Comparison of ENCODE assay signal across 20 mouse cellular contexts in the genomic region with DNA sequence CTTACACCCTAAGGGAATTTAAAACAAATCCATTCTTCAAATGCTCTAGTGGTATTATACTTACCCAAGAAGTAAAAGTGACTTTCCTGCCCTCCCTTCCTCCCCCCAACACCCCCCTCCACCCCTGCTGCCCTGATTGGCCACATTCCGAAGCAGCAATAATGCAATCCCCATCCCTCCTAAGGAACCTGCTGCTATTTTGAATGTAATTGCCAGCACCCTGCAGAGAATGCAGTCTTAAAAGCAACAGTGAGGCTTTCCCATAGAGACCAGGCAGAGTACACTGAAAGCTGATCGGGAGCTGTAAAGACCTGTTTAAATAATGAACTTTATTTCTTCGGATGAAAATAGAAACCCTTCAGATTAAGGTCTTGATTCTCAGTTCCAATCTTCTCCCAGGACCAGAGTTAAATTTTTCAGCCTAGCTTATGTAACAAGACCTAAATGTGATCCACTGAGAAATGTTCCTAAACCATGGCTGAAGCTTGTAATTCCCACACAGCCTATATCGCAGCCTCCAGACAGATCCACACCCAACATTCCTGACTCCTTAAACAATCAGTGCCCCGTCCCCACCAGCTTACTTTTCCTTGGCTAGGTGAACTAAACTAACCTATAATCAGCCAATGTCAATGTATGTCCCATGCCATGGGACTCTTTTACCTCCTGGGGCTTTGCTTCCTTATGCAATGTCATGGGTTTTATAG.
DNase-seq lines count a peak whose midpoint lies in the region; ATAC-seq lines count a peak whose summit lies in the region.
"Had no signal": no experiment of that assay in that cellular context is flagged by ENCODE, and none has a peak within 500 bp of the region (broad histone marks: within the 10 kb centered on the region; RNA-seq: fewer than 3 reads in every experiment).

No protein-coding gene starts in this region.

- ATAC-seq in hindbrain, embryonic 11.5 days (ENCODE audit: low FRiP score) = 0 out of 2 replicates have a peak, but pooled peaks have one; percentile 31
- peak; percentile 61; the same call in 1 of the 2 replicates for ATAC-seq in forebrain, embryonic 13.5 days
- ATAC-seq in neural tube, embryonic 13.5 days (ENCODE audit: low read depth) = peak; percentile 44; the same call in 1 of the 2 replicates
- ATAC-seq in midbrain, embryonic 11.5 days (ENCODE audit: low FRiP score) = no peak
- ATAC-seq: liver, postnatal 0 days had no signal

- H3K27ac ChIP-seq in hindbrain, embryonic 11.5 days (ENCODE audit: low read depth, low read length) = no peak overlapping the region
- H3K27ac ChIP-seq in hindbrain, embryonic 10.5 days = no peak overlapping the region
- no peak overlapping the region for H3K27ac ChIP-seq in forebrain, embryonic 13.5 days
- H3K27ac ChIP-seq in neural tube, embryonic 13.5 days (replicated peaks) = peak overlapping the region; percentile 56
- no peak overlapping the region for H3K27ac ChIP-seq in midbrain, embryonic 11.5 days (ENCODE audit: low read depth, low read length)
- H3K27ac ChIP-seq: embryonic facial prominence, embryonic 12.5 days; heart, adult 2 months; left cerebral cortex, adult 2 months; limb, embryonic 15.5 days; midbrain, embryonic 10.5 days had no signal

- H3K27me3 ChIP-seq in hindbrain, embryonic 11.5 days (ENCODE audit: control insufficient read depth, insufficient read depth, low read length) = no peaks in the 10 kb centered on the region
- H3K27me3 ChIP-seq in hindbrain, embryonic 10.5 days (ENCODE audit: insufficient read depth, poor library complexity, severe bottlenecking) = no peaks in the 10 kb centered on the region
- H3K27me3 ChIP-seq in forebrain, embryonic 13.5 days = no peaks in the 10 kb centered on the region
- H3K27me3 ChIP-seq in neural tube, embryonic 13.5 days = no peaks in the 10 kb centered on the region
- no peaks in the 10 kb centered on the region for H3K27me3 ChIP-seq in midbrain, embryonic 11.5 days (ENCODE audit: control insufficient read depth, insufficient read depth, low read length)
- H3K27me3 ChIP-seq: embryonic facial prominence, embryonic 12.5 days; limb, embryonic 15.5 days had no signal

- 0 out of 2 replicates have a peak, but pooled peaks cover 3% of the 10 kb centered on the region for H3K4me1 ChIP-seq in hindbrain, embryonic 11.5 days (replicated peaks; ENCODE audit: control insufficient read depth, insufficient read depth, low read length)
- H3K4me1 ChIP-seq in hindbrain, embryonic 10.5 days (replicated peaks) = peaks cover 30% of the 10 kb centered on the region
- peaks cover 22% of the 10 kb centered on the region for H3K4me1 ChIP-seq in forebrain, embryonic 13.5 days
- H3K4me1 ChIP-seq in neural tube, embryonic 13.5 days (replicated peaks) = peaks cover 29% of the 10 kb centered on the region
- peaks cover 5% of the 10 kb centered on the region for H3K4me1 ChIP-seq in midbrain, embryonic 11.5 days (ENCODE audit: control insufficient read depth, insufficient read depth, low read length)

- no peaks in the 10 kb centered on the region for H3K9me3 ChIP-seq in hindbrain, embryonic 11.5 days (ENCODE audit: control insufficient read depth, low read length)
- H3K9me3 ChIP-seq in hindbrain, embryonic 10.5 days = no peaks in the 10 kb centered on the region
- H3K9me3 ChIP-seq in forebrain, embryonic 13.5 days (replicated peaks) = no peaks in the 10 kb centered on the region
- H3K9me3 ChIP-seq in neural tube, embryonic 13.5 days = no peaks in the 10 kb centered on the region
- H3K9me3 ChIP-seq in midbrain, embryonic 11.5 days (ENCODE audit: control insufficient read depth, low read length) = no peaks in the 10 kb centered on the region
- H3K9me3 ChIP-seq: embryonic facial prominence, embryonic 12.5 days; limb, embryonic 15.5 days; midbrain, embryonic 10.5 days had no signal

- no peak overlapping the region for H3K4me3 ChIP-seq in hindbrain, embryonic 11.5 days (ENCODE audit: low read depth, low read length)
- H3K4me3 ChIP-seq in hindbrain, embryonic 10.5 days = no peak overlapping the region
- no peak overlapping the region for H3K4me3 ChIP-seq in forebrain, embryonic 13.5 days
- H3K4me3 ChIP-seq in neural tube, embryonic 13.5 days = no peak overlapping the region
- no peak overlapping the region for H3K4me3 ChIP-seq in midbrain, embryonic 11.5 days (ENCODE audit: low read depth, low read length)
- H3K4me3 ChIP-seq: embryonic facial prominence, embryonic 12.5 days; heart, adult 2 months; left cerebral cortex, adult 2 months; limb, embryonic 15.5 days; midbrain, embryonic 10.5 days had no signal

- 18% methylated on average over 5 of the region's 5 CpGs for WGBS in hindbrain, embryonic 11.5 days
- 16% methylated on average over 5 of the region's 5 CpGs for WGBS in hindbrain, embryonic 10.5 days
- 4% methylated on average over 5 of the region's 5 CpGs for WGBS in forebrain, embryonic 13.5 days
- WGBS in neural tube, embryonic 13.5 days = 6% methylated on average over 5 of the region's 5 CpGs
- 15% methylated on average over 5 of the region's 5 CpGs for WGBS in midbrain, embryonic 11.5 days

- H3K9ac ChIP-seq in hindbrain, embryonic 11.5 days (ENCODE audit: low read depth, low read length) = no peak overlapping the region
- no peak overlapping the region for H3K9ac ChIP-seq in forebrain, embryonic 13.5 days
- H3K9ac ChIP-seq in neural tube, embryonic 13.5 days = no peak overlapping the region
- no peak overlapping the region for H3K9ac ChIP-seq in midbrain, embryonic 11.5 days (ENCODE audit: low read length)
- H3K9ac ChIP-seq: embryonic facial prominence, embryonic 12.5 days; limb, embryonic 15.5 days; liver, postnatal 0 days had no signal

- no peak overlapping the region for H3K4me2 ChIP-seq in hindbrain, embryonic 11.5 days (replicated peaks; ENCODE audit: low read depth, low read length)
- H3K4me2 ChIP-seq in forebrain, embryonic 13.5 days = no peak overlapping the region
- 0 out of 2 replicates have a peak overlapping the region, but pooled peaks have one; percentile 0 for H3K4me2 ChIP-seq in neural tube, embryonic 13.5 days
- H3K4me2 ChIP-seq in midbrain, embryonic 11.5 days = no peak overlapping the region
- H3K4me2 ChIP-seq: embryonic facial prominence, embryonic 12.5 days; limb, embryonic 15.5 days had no signal

- no peaks in the 10 kb centered on the region for H3K36me3 ChIP-seq in hindbrain, embryonic 11.5 days (ENCODE audit: control insufficient read depth, insufficient read depth, low read length)
- no peaks in the 10 kb centered on the region for H3K36me3 ChIP-seq in hindbrain, embryonic 10.5 days
- H3K36me3 ChIP-seq in forebrain, embryonic 13.5 days (ENCODE audit: poor library complexity, severe bottlenecking) = no peaks in the 10 kb centered on the region
- H3K36me3 ChIP-seq in neural tube, embryonic 13.5 days = no peaks in the 10 kb centered on the region
- no peaks in the 10 kb centered on the region for H3K36me3 ChIP-seq in midbrain, embryonic 11.5 days (ENCODE audit: control insufficient read depth, insufficient read depth, low read length)
- H3K36me3 ChIP-seq: embryonic facial prominence, embryonic 12.5 days; limb, embryonic 15.5 days; midbrain, embryonic 10.5 days had no signal

- DNase-seq in hindbrain, embryonic 11.5 days (ENCODE audit: low spot score) = no peak
- no peak for DNase-seq in hindbrain, embryonic 10.5 days (ENCODE audit: low spot score)
- DNase-seq in ZHBTc4 (ENCODE audit: low read depth, low spot score) = peak; percentile 32
- no peak for DNase-seq in retina, embryonic 14.5 days (ENCODE audit: low spot score)
- no peak for DNase-seq in midbrain, embryonic 11.5 days (ENCODE audit: low spot score, missing footprints)
- DNase-seq: cerebellum, adult 11-12 months; gastrocnemius, postnatal 10 days; heart, adult 2 months; kidney, adult 8-10 months; kidney, postnatal 25 days; liver, postnatal 0 days; lung, postnatal 4 days; spleen, adult 18-20 months; thymus, postnatal 25 days had no signal
